Mouse (Mus musculus) midbrain, postnatal 0 days (tissue): ENCODE measurements around the gene Zic1. TPM values are rescaled to one million over a fixed set of nuclear protein-coding genes. Genes with fewer than 3 reads are reported as not detected.

Experiments
- ATAC-seq: fragments of 200-750 bp; cut with Nextera tagmentation; 2 replicates; pipeline ENCODE4 v1.8.0; 2017; ENCODE audit warnings: moderate number of reproducible peaks, mild to moderate bottlenecking, moderate TSS enrichment, moderate library complexity; ENCODE audit not compliant: low FRiP score
- DNase-seq: peaks from one replicate; pipeline ENCODE4 v3.0.0-alpha.2; 2015; ENCODE audit warnings: low spot score
- H3K27ac ChIP-seq: fragments of 300-500 bp; sonication (generic); 2 replicates; pipeline ENCODE4 v1.5.1; 2014; ENCODE audit warnings: low read depth, mild to moderate bottlenecking, low read length, mixed read lengths
- H3K27me3 ChIP-seq: fragments of 300-500 bp; sonication (generic); 2 replicates; pipeline ENCODE4 v1.6.1; 2014; ENCODE audit warnings: low read length, control low read depth, mixed read lengths; ENCODE audit not compliant: insufficient read depth
- H3K36me3 ChIP-seq: fragments of 300-500 bp; sonication (generic); 2 replicates; pipeline ENCODE4 v1.6.1; 2014; ENCODE audit warnings: low read length, control low read depth, mixed read lengths; ENCODE audit not compliant: insufficient read depth
- H3K4me1 ChIP-seq: fragments of 300-500 bp; sonication (generic); 2 replicates; pipeline ENCODE4 v1.6.1; 2014; ENCODE audit warnings: mild to moderate bottlenecking, control low read depth, antibody characterized with exemption, low read length, mixed read lengths; ENCODE audit not compliant: insufficient read depth
- H3K4me2 ChIP-seq: fragments of 300-500 bp; sonication (generic); 2 replicates; pipeline ENCODE4 v1.6.1; 2014; ENCODE audit warnings: low read depth, mild to moderate bottlenecking, low read length, mixed read lengths; ENCODE audit not compliant: poor library complexity, severe bottlenecking
- H3K4me3 ChIP-seq: fragments of 300-500 bp; sonication (generic); 2 replicates; pipeline ENCODE4 v1.5.1; 2014; ENCODE audit warnings: low read depth, mild to moderate bottlenecking, low read length, moderate library complexity
- H3K9ac ChIP-seq: fragments of 300-500 bp; sonication (generic); replicated peaks from 2 replicates; pipeline ENCODE4 v1.6.1; 2014; ENCODE audit warnings: mild to moderate bottlenecking, low read length, moderate library complexity, mixed read lengths; ENCODE audit not compliant: poor library complexity, severe bottlenecking
- H3K9me3 ChIP-seq: fragments of 300-500 bp; sonication (generic); 2 replicates; pipeline ENCODE4 v1.6.1; 2016; ENCODE audit warnings: low read length, control low read depth
- CTCF ChIP-seq: IDR thresholded peaks from 2 replicates; pipeline ENCODE4 v1.5.1; 2016; ENCODE audit warnings: antibody characterized with exemption, mild to moderate bottlenecking
- WGBS: fragments of 180-500 bp; shearing (Covaris S2); extraction: QIAGEN DNeasy Blood & Tissue Kit; methylation state at CpG from one replicate; pipeline ENCODE4 v1.1.7; 2014; 5-methylcytosine and 5-hydroxymethylcytosine counted together
- polyA plus RNA-seq: library from polyadenylated mRNA; unstranded; fragments of >200 nt; fragmentation: Nextera tagmentation; extraction: Ambion mirVana; gene quantifications from 2 replicates; pipeline ENCODE4 v1.2.1, GENCODE M21; 2015
- total RNA-seq: library from RNA; depleted of rRNA; stranded (reverse); fragments of >200 nt; gene quantifications from 2 replicates; pipeline ENCODE4 v1.2.3, GENCODE M21; 2014

Gene Zic1
- total and polyA plus RNA-seq, 2 experiments from 2014 or later: 8.2 to 146 TPM

- ATAC-seq (no peak), DNase-seq (no peak)
- no peak overlapping the region for H3K27ac ChIP-seq
- 10% methylated on average over 14 of the region's 14 CpGs for WGBS
- H3K4me1 ChIP-seq: no peaks in the 10 kb centered on the region
- no peaks in the 10 kb centered on the region for H3K9me3 ChIP-seq
- H3K4me2 ChIP-seq: no peak overlapping the region
- no peaks in the 10 kb centered on the region for H3K36me3 ChIP-seq
- TF ChIP-seq CTCF: no peak
- peaks cover 89% of the 10 kb centered on the region for H3K27me3 ChIP-seq
- no peak overlapping the region for H3K4me3 ChIP-seq
- H3K9ac ChIP-seq: no peak overlapping the region
Observed at GRCm38 (mm10) chr9:91395066-91395772, 29.6 kb upstream of the Zic1 start.

GRCm38 (mm10) chr9:91394211-91394646 is 28.6 kb upstream of the Zic1 start:
- 8% methylated on average over 14 of the region's 14 CpGs for WGBS
- Histone ChIP-seq H3K4me1 (no peaks in the 10 kb centered on the region), H3K27me3 (peaks cover 88% of the 10 kb centered on the region), H3K9me3 (no peaks in the 10 kb centered on the region), H3K4me3 (no peak overlapping the region), H3K9ac (no peak overlapping the region), H3K4me2 (no peak overlapping the region), H3K27ac (no peak overlapping the region), H3K36me3 (no peaks in the 10 kb centered on the region)
- ATAC-seq: no peak
- no peak for DNase-seq
- TF ChIP-seq CTCF: no peak

GRCm38 (mm10) chr9:91393376-91394068 is 27.9 kb upstream of the Zic1 start:
- H3K4me3 ChIP-seq: no peak overlapping the region
- 17% methylated on average over 8 of the region's 8 CpGs for WGBS
- H3K36me3 ChIP-seq: no peaks in the 10 kb centered on the region
- H3K27me3 ChIP-seq: peaks cover 89% of the 10 kb centered on the region
- H3K4me1 ChIP-seq: no peaks in the 10 kb centered on the region
- H3K27ac ChIP-seq: no peak overlapping the region
- H3K9me3 ChIP-seq: no peaks in the 10 kb centered on the region
- ATAC-seq (no peak), DNase-seq (no peak)
- no peak for TF ChIP-seq CTCF
- no peak overlapping the region for H3K9ac ChIP-seq
- H3K4me2 ChIP-seq: no peak overlapping the region

- Histone ChIP-seq H3K4me3 (no peak overlapping the region), H3K36me3 (no peaks in the 10 kb centered on the region), H3K27ac (no peak overlapping the region), H3K9me3 (no peaks in the 10 kb centered on the region), H3K4me2 (no peak overlapping the region), H3K27me3 (peaks cover 85% of the 10 kb centered on the region), H3K9ac (no peak overlapping the region), H3K4me1 (no peaks in the 10 kb centered on the region)
- no peak for ATAC-seq
- 24% methylated on average over 4 of the region's 4 CpGs for WGBS
- no peak for DNase-seq
- no peak for TF ChIP-seq CTCF
Observed at GRCm38 (mm10) chr9:91388173-91388572, 22.6 kb upstream of the Zic1 start.

GRCm38 (mm10) chr9:91387740-91388080 is 22.1 kb upstream of the Zic1 start:
- WGBS: 18% methylated on average over 5 of the region's 5 CpGs
- H3K27ac ChIP-seq: no peak overlapping the region

More at GRCm38 (mm10) chr9:91387740-91388080, 22.1 kb upstream of the Zic1 start:
- no peak overlapping the region for H3K4me2 ChIP-seq
- TF ChIP-seq CTCF: no peak
- no peak overlapping the region for H3K9ac ChIP-seq
- ATAC-seq (no peak), DNase-seq (no peak)
- H3K27me3 ChIP-seq: peaks cover 83% of the 10 kb centered on the region
- no peak overlapping the region for H3K4me3 ChIP-seq
- H3K36me3 ChIP-seq: no peaks in the 10 kb centered on the region
- no peaks in the 10 kb centered on the region for H3K9me3 ChIP-seq
- no peaks in the 10 kb centered on the region for H3K4me1 ChIP-seq
